Mouse (Mus musculus) Patski (cell line): ENCODE results near the gene Nlk. TPM values are rescaled to one million over a fixed set of nuclear protein-coding genes. Genes with fewer than 3 reads are reported as not detected.

Experiments
- ATAC-seq: fragments of 100-300 bp; one replicate; pipeline ENCODE4 v1.8.0; 2021
- CTCF ChIA-PET: fragments of 350-600 bp; sonication (Branson Sonifier 250); formaldehyde crosslinking; loops from one replicate; lab custom pipeline; 2022; ENCODE audit warnings: inconsistent platforms; lab: Charles Lee
- POLR2A ChIA-PET: fragments of 350-600 bp; sonication (Branson Sonifier 250); formaldehyde crosslinking; loops from one replicate; lab custom pipeline; 2022; ENCODE audit warnings: antibody characterized with exemption, inconsistent platforms; lab: Charles Lee
- DNase-seq: peaks from one replicate; pipeline ENCODE4 v3.0.0-alpha.2; 2011; ENCODE audit warnings: low read depth, low spot score
- H3K27me3 ChIP-seq: fragments of 371-371 bp; one replicate; pipeline ENCODE4 v1.5.1; 2021
- CTCF ChIP-seq: fragments of 100-300 bp; IDR thresholded peaks from one replicate; pipeline ENCODE4 v1.5.1; 2021
- in situ Hi-C: fragments of 300-500 bp; cut with MboI; formaldehyde crosslinking; loops from 3 replicates; pipeline ENCODE4 v1.11.1; 2018; ENCODE audit warnings: low pct_unique_long_range_greater_than_20kb, mixed read lengths
- polyA plus RNA-seq: library from polyadenylated mRNA; unstranded; gene quantifications from one replicate; pipeline ENCODE4 v1.2.3, GENCODE M21; 2021

Gene Nlk
- polyA plus RNA-seq, 1 experiment from 2014 or later: 22.7 TPM

- POLR2A ChIA-PET: no interaction called here
- no peak for TF ChIP-seq CTCF
- ATAC-seq (no peak), DNase-seq (no peak)
- no peaks in the 10 kb centered on the region for H3K27me3 ChIP-seq
- CTCF ChIA-PET: interaction anchor here (1.0 to 1.4 kb wide), 2 partner anchors 12 to 56 kb away, joined by 3 read pairs; no protein-coding TSS in a partner anchor
- in situ Hi-C loops: no loop called here
Measured at GRCm38 (mm10) chr11:78642151-78642550, 55.0 kb downstream of the Nlk start.

GRCm38 (mm10) chr11:78641088-78641487 lies 56.1 kb downstream of the Nlk start:
- H3K27me3 ChIP-seq: no peaks in the 10 kb centered on the region
- TF ChIP-seq CTCF: no peak
- in situ Hi-C loops: no loop called here
- ATAC-seq (no peak), DNase-seq (no peak)
- CTCF ChIA-PET: interaction anchor here (1.4 kb wide), 1 partner anchor 11 kb away, joined by 5 read pairs; no protein-coding TSS in a partner anchor
- POLR2A ChIA-PET: no interaction called here

GRCm38 (mm10) chr11:78632782-78633181 lies 64.4 kb downstream of the Nlk start:
- in situ Hi-C loops: no loop called here
- ATAC-seq (no peak), DNase-seq (no peak)
- CTCF ChIA-PET: interaction anchor here (1.0 kb wide), 1 partner anchor 12 kb away, joined by 3 read pairs; no protein-coding TSS in a partner anchor
- POLR2A ChIA-PET: no interaction called here
- no peaks in the 10 kb centered on the region for H3K27me3 ChIP-seq
- no peak for TF ChIP-seq CTCF

GRCm38 (mm10) chr11:78628871-78629270 lies 68.3 kb downstream of the Nlk start:
- TF ChIP-seq CTCF: no peak
- in situ Hi-C loops: no loop called here
- CTCF ChIA-PET: interaction anchor here (1.0 to 1.8 kb wide), 2 partner anchors 12 to 104 kb away, joined by 3 to 5 read pairs; no protein-coding TSS in a partner anchor
- DNase-seq: peak; percentile 34
- POLR2A ChIA-PET: no interaction called here
- H3K27me3 ChIP-seq: no peaks in the 10 kb centered on the region
- no peak for ATAC-seq

GRCm38 (mm10) chr11:78624377-78624776 lies 72.8 kb downstream of the Nlk start:
- no peaks in the 10 kb centered on the region for H3K27me3 ChIP-seq
- in situ Hi-C loops: no loop called here
- CTCF ChIA-PET: interaction anchor here (0.9 to 1.5 kb wide), 3 partner anchors 25 to 69 kb away, joined by 3 read pairs; no protein-coding TSS in a partner anchor
- TF ChIP-seq CTCF: no peak
- ATAC-seq (no peak), DNase-seq (no peak)
- POLR2A ChIA-PET: no interaction called here

GRCm38 (mm10) chr11:78621926-78622325 lies 75.2 kb downstream of the Nlk start:
- ATAC-seq (no peak), DNase-seq (no peak)
- no peaks in the 10 kb centered on the region for H3K27me3 ChIP-seq
- in situ Hi-C loops: no loop called here
- no peak for TF ChIP-seq CTCF
- POLR2A ChIA-PET: no interaction called here
- CTCF ChIA-PET: interaction anchor here (1.0 kb wide), 1 partner anchor 10 kb away, joined by 3 read pairs; no protein-coding TSS in a partner anchor

GRCm38 (mm10) chr11:78620179-78620578 lies 77.0 kb downstream of the Nlk start:
- TF ChIP-seq CTCF: no peak
- H3K27me3 ChIP-seq: no peaks in the 10 kb centered on the region
- no peak for ATAC-seq
- ChIA-PET CTCF (no interaction called here), POLR2A (interaction anchor here (1.2 kb wide), 1 partner anchor 10 kb away, joined by 3 read pairs; no protein-coding TSS in a partner anchor)
- in situ Hi-C loops: no loop called here
- DNase-seq: no peak

GRCm38 (mm10) chr11:78611273-78611672 lies 85.9 kb downstream of the Nlk start:
- no peak for ATAC-seq

GRCm38 (mm10) chr11:78609657-78610056 lies 87.5 kb downstream of the Nlk start:
- CTCF ChIA-PET: no interaction called here

More at GRCm38 (mm10) chr11:78611273-78611672, 85.9 kb downstream of the Nlk start:
- CTCF ChIA-PET: interaction anchor here (1.0 to 1.2 kb wide), 2 partner anchors 10 kb away, joined by 3 read pairs; no protein-coding TSS in a partner anchor
- no peaks in the 10 kb centered on the region for H3K27me3 ChIP-seq
- in situ Hi-C loops: no loop called here
- no peak for DNase-seq
- POLR2A ChIA-PET: no interaction called here
- no peak for TF ChIP-seq CTCF

GRCm38 (mm10) chr11:78604826-78605225 lies 92.3 kb downstream of the Nlk start:
- POLR2A ChIA-PET: no interaction called here
- ATAC-seq: no peak

More at GRCm38 (mm10) chr11:78609657-78610056, 87.5 kb downstream of the Nlk start:
- no peak for ATAC-seq
- no peaks in the 10 kb centered on the region for H3K27me3 ChIP-seq
- TF ChIP-seq CTCF: no peak
- DNase-seq: no peak
- POLR2A ChIA-PET: interaction anchor here (1.0 to 1.1 kb wide), 2 partner anchors 10 to 126 kb away, joined by 3 read pairs; no protein-coding TSS in a partner anchor
- in situ Hi-C loops: no loop called here

GRCm38 (mm10) chr11:78602781-78603180 lies 94.4 kb downstream of the Nlk start:
- POLR2A ChIA-PET: no interaction called here
- CTCF ChIA-PET: interaction anchor here (0.7 to 1.3 kb wide), 2 partner anchors 12 to 39 kb away, joined by 3 to 5 read pairs; no protein-coding TSS in a partner anchor
- TF ChIP-seq CTCF: no peak

More at GRCm38 (mm10) chr11:78604826-78605225, 92.3 kb downstream of the Nlk start:
- CTCF ChIA-PET: interaction anchor here (1.2 kb wide), 1 partner anchor 9 kb away, joined by 3 read pairs; no protein-coding TSS in a partner anchor
- no peak for TF ChIP-seq CTCF
- no peaks in the 10 kb centered on the region for H3K27me3 ChIP-seq
- in situ Hi-C loops: no loop called here
- DNase-seq: no peak

More at GRCm38 (mm10) chr11:78602781-78603180, 94.4 kb downstream of the Nlk start:
- H3K27me3 ChIP-seq: no peaks in the 10 kb centered on the region
- DNase-seq (no peak), ATAC-seq (no peak)
- in situ Hi-C loops: no loop called here
